Comparison of ENCODE assay signal across 11 mouse cellular contexts in the genomic region with DNA sequence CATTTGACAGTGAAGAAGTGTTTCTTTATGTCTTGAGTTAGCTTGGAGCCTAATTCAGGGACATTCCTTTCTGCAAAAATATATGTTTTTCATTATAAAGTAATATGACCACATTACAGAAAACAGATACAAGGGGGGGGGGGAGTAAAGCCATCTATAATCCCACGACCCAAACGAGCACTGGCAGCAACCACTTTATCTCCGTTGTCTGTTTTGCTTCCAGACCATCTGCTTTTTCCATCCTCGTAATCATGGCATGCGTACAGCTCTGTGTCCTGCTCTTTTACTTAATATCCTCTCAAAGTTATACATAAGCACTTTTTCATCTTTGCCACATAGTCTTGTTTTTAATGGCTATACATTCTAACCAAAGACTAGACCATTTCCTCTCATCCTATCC. TPM values are rescaled to one million over a fixed set of nuclear protein-coding genes. Genes with fewer than 3 reads are reported as not detected.
A peak's percentile ranks its signal among the peaks of the same experiment; 100 is the strongest.
DNase-seq lines count a peak whose midpoint lies in the region; ATAC-seq and TF ChIP-seq lines count a peak whose summit lies in the region.
"Had no signal": no experiment of that assay in that cellular context is flagged by ENCODE, and none has a peak within 500 bp of the region (broad histone marks: within the 10 kb centered on the region; RNA-seq: fewer than 3 reads in every experiment).

No protein-coding gene starts in this region.

- peak overlapping the region; percentile 73 for H3K27ac ChIP-seq in heart, postnatal 0 days (ENCODE audit: low read depth)
- H3K27ac ChIP-seq in embryonic facial prominence, embryonic 15.5 days (replicated peaks): peak overlapping the region; percentile 92
- peak overlapping the region; percentile 78 for H3K27ac ChIP-seq in hindbrain, embryonic 13.5 days
- H3K27ac ChIP-seq in midbrain, embryonic 14.5 days (replicated peaks; ENCODE audit: low read depth, low read length): peak overlapping the region; percentile 65
- H3K27ac ChIP-seq: kidney, postnatal 0 days had no signal

- intact Hi-C loops in heart, postnatal 14 days (cut with DNase I): no loop called here
- intact Hi-C loops in gastrocnemius, postnatal 36 days (cut with DNase I): no loop called here

- no peaks in the 10 kb centered on the region for H3K9me3 ChIP-seq in heart, postnatal 0 days (replicated peaks; ENCODE audit: control insufficient read depth, low read length)
- H3K9me3 ChIP-seq in embryonic facial prominence, embryonic 15.5 days (replicated peaks): no peaks in the 10 kb centered on the region
- no peaks in the 10 kb centered on the region for H3K9me3 ChIP-seq in hindbrain, embryonic 13.5 days
- H3K9me3 ChIP-seq in midbrain, embryonic 14.5 days (ENCODE audit: control insufficient read depth, low read length): no peaks in the 10 kb centered on the region

- 67% methylated on average over 5 of the region's 5 CpGs for WGBS in heart, postnatal 0 days
- 31% methylated on average over 5 of the region's 5 CpGs for WGBS in embryonic facial prominence, embryonic 15.5 days
- 55% methylated on average over 5 of the region's 5 CpGs for WGBS in hindbrain, embryonic 13.5 days
- WGBS in midbrain, embryonic 14.5 days: 70% methylated on average over 5 of the region's 5 CpGs

- H3K36me3 ChIP-seq in heart, postnatal 0 days (replicated peaks; ENCODE audit: control insufficient read depth, insufficient read depth, low read length): no peaks in the 10 kb centered on the region
- H3K36me3 ChIP-seq in embryonic facial prominence, embryonic 15.5 days: no peaks in the 10 kb centered on the region
- H3K36me3 ChIP-seq in hindbrain, embryonic 13.5 days: no peaks in the 10 kb centered on the region
- H3K36me3 ChIP-seq in midbrain, embryonic 14.5 days (ENCODE audit: control insufficient read depth, insufficient read depth, low read length): no peaks in the 10 kb centered on the region

- no peak for TF ChIP-seq EP300 in heart, postnatal 0 days (IDR thresholded peaks at IDR 0.05; ENCODE audit: low read depth)

- H3K4me2 ChIP-seq in heart, postnatal 0 days (ENCODE audit: low read depth, low read length): no peak overlapping the region
- H3K4me2 ChIP-seq in embryonic facial prominence, embryonic 15.5 days (replicated peaks): no peak overlapping the region
- H3K4me2 ChIP-seq in hindbrain, embryonic 13.5 days: no peak overlapping the region
- H3K4me2 ChIP-seq in midbrain, embryonic 14.5 days (ENCODE audit: low read length): no peak overlapping the region

- ATAC-seq in heart, postnatal 0 days (ENCODE audit: insufficient read depth, low read depth): no peak
- ATAC-seq in embryonic facial prominence, embryonic 15.5 days (ENCODE audit: insufficient number of reproducible peaks, low FRiP score, low TSS enrichment, low read depth): 0 out of 2 replicates have a peak, but pooled peaks have one; percentile 12
- no peak for ATAC-seq in hindbrain, embryonic 13.5 days (ENCODE audit: low FRiP score)
- ATAC-seq in midbrain, embryonic 14.5 days (ENCODE audit: low FRiP score, low TSS enrichment): no peak
- no peak for ATAC-seq in megakaryocyte-erythroid progenitor cell, adult 5-6 weeks (replicated peaks; ENCODE audit: low FRiP score, low TSS enrichment, poor library complexity, severe bottlenecking)

- H3K27me3 ChIP-seq in heart, postnatal 0 days (ENCODE audit: control insufficient read depth, insufficient read depth, low read length): no peaks in the 10 kb centered on the region
- H3K27me3 ChIP-seq in embryonic facial prominence, embryonic 15.5 days: no peaks in the 10 kb centered on the region
- no peaks in the 10 kb centered on the region for H3K27me3 ChIP-seq in hindbrain, embryonic 13.5 days
- no peaks in the 10 kb centered on the region for H3K27me3 ChIP-seq in midbrain, embryonic 14.5 days (ENCODE audit: control insufficient read depth, insufficient read depth, low read length)

- no peak overlapping the region for H3K4me3 ChIP-seq in heart, postnatal 0 days (ENCODE audit: low read depth, low read length)
- H3K4me3 ChIP-seq in embryonic facial prominence, embryonic 15.5 days (replicated peaks): no peak overlapping the region
- H3K4me3 ChIP-seq in hindbrain, embryonic 13.5 days: no peak overlapping the region
- H3K4me3 ChIP-seq in midbrain, embryonic 14.5 days (replicated peaks; ENCODE audit: low read depth, low read length): no peak overlapping the region

- no peak for TF ChIP-seq CTCF in heart, postnatal 0 days (IDR thresholded peaks at IDR 0.05; ENCODE audit: low read depth)

- no peak for DNase-seq in heart, postnatal 0 days (ENCODE audit: low spot score)
- DNase-seq in heart, postnatal 14 days: no peak
- DNase-seq in midbrain, embryonic 14.5 days: no peak
- no peak for DNase-seq in testis, postnatal 10 days (ENCODE audit: low spot score)
- DNase-seq in gastrocnemius, postnatal 36 days: no peak

- H3K9ac ChIP-seq in heart, postnatal 0 days (replicated peaks; ENCODE audit: low read depth, low read length): no peak overlapping the region
- no peak overlapping the region for H3K9ac ChIP-seq in embryonic facial prominence, embryonic 15.5 days
- H3K9ac ChIP-seq in hindbrain, embryonic 13.5 days: no peak overlapping the region
- H3K9ac ChIP-seq in midbrain, embryonic 14.5 days (replicated peaks; ENCODE audit: low read length): no peak overlapping the region

- H3K4me1 ChIP-seq in heart, postnatal 0 days (ENCODE audit: control insufficient read depth, insufficient read depth): peaks cover 25% of the 10 kb centered on the region
- H3K4me1 ChIP-seq in embryonic facial prominence, embryonic 15.5 days: peaks cover 38% of the 10 kb centered on the region
- peaks cover 21% of the 10 kb centered on the region for H3K4me1 ChIP-seq in hindbrain, embryonic 13.5 days (replicated peaks)
- peaks cover 13% of the 10 kb centered on the region for H3K4me1 ChIP-seq in midbrain, embryonic 14.5 days (ENCODE audit: control insufficient read depth, insufficient read depth, low read length)

RNA-seq across cellular contexts. Expression of a gene that starts 5.2 kb away (rescaled TPM):
- total RNA-seq in heart, postnatal 0 days (2014; rRNA removed; ENCODE audit: low replicate concordance): 0.23 TPM in 1 of 2 replicates, not detected in the other
- polyA plus RNA-seq in heart, postnatal 0 days (2015; fragmentation: Nextera tagmentation; extraction: Ambion mirVana): 0.30 and 0.46 TPM in 2 replicates
- total RNA-seq in heart, postnatal 14 days (2021): not detected
- 5.1 and 6.3 TPM in 2 replicates for polyA plus RNA-seq in embryonic facial prominence, embryonic 15.5 days (2015; fragmentation: Nextera tagmentation; extraction: Ambion mirVana)
- 1.4 and 1.5 TPM in 2 replicates for polyA plus RNA-seq in hindbrain, embryonic 13.5 days (2015; fragmentation: Nextera tagmentation; extraction: Ambion mirVana)
- polyA plus RNA-seq in midbrain, embryonic 14.5 days (2014; fragmentation: Nextera tagmentation; extraction: Ambion mirVana): 0.98 and 1.2 TPM in 2 replicates
- not detected for total RNA-seq in gastrocnemius, postnatal 36 days (2021)
- not detected in 2 replicates for total RNA-seq in megakaryocyte-erythroid progenitor cell, adult 5-6 weeks (2014; fragmentation: Nextera tagmentation)
- total RNA-seq in megakaryocyte-erythroid progenitor cell, adult 5-6 weeks (2017): not detected in 2 replicates
- polyA plus RNA-seq: gonadal fat pad, adult 2 months had no signal

RNA-seq across cellular contexts. Expression of a gene that starts 32.0 kb away (rescaled TPM):
- total RNA-seq in heart, postnatal 0 days (2014; rRNA removed; ENCODE audit: low replicate concordance): not detected in 2 replicates
- 2.7 and 2.8 TPM in 2 replicates for polyA plus RNA-seq in heart, postnatal 0 days (2015; fragmentation: Nextera tagmentation; extraction: Ambion mirVana)
- not detected for total RNA-seq in heart, postnatal 14 days (2021)
- 3.4 and 5.2 TPM in 2 replicates for polyA plus RNA-seq in embryonic facial prominence, embryonic 15.5 days (2015; fragmentation: Nextera tagmentation; extraction: Ambion mirVana)
- 6.9 and 8.7 TPM in 2 replicates for polyA plus RNA-seq in hindbrain, embryonic 13.5 days (2015; fragmentation: Nextera tagmentation; extraction: Ambion mirVana)
- polyA plus RNA-seq in midbrain, embryonic 14.5 days (2014; fragmentation: Nextera tagmentation; extraction: Ambion mirVana): 8.5 and 8.7 TPM in 2 replicates
- not detected for total RNA-seq in gastrocnemius, postnatal 36 days (2021)
- not detected in 2 replicates for total RNA-seq in megakaryocyte-erythroid progenitor cell, adult 5-6 weeks (2014; fragmentation: Nextera tagmentation)
- total RNA-seq in megakaryocyte-erythroid progenitor cell, adult 5-6 weeks (2017): not detected in 2 replicates

RNA-seq across cellular contexts. Expression of a gene that starts 37.4 kb away (rescaled TPM):
- total RNA-seq in heart, postnatal 0 days (2014; rRNA removed; ENCODE audit: low replicate concordance): 0.46 and 1.6 TPM in 2 replicates
- 0.32 and 0.67 TPM in 2 replicates for polyA plus RNA-seq in heart, postnatal 0 days (2015; fragmentation: Nextera tagmentation; extraction: Ambion mirVana)
- total RNA-seq in heart, postnatal 14 days (2021): not detected
- 0.43 and 1.3 TPM in 2 replicates for polyA plus RNA-seq in embryonic facial prominence, embryonic 15.5 days (2015; fragmentation: Nextera tagmentation; extraction: Ambion mirVana)
- polyA plus RNA-seq in hindbrain, embryonic 13.5 days (2015; fragmentation: Nextera tagmentation; extraction: Ambion mirVana): not detected in 2 replicates
- polyA plus RNA-seq in midbrain, embryonic 14.5 days (2014; fragmentation: Nextera tagmentation; extraction: Ambion mirVana): 0.18 TPM in 1 of 2 replicates, not detected in the other
- not detected for total RNA-seq in gastrocnemius, postnatal 36 days (2021)
- total RNA-seq in megakaryocyte-erythroid progenitor cell, adult 5-6 weeks (2014; fragmentation: Nextera tagmentation): not detected in 2 replicates
- total RNA-seq in megakaryocyte-erythroid progenitor cell, adult 5-6 weeks (2017): not detected in 2 replicates
- total RNA-seq: left cerebral cortex, postnatal 25 days had no signal
